Mouse (Mus musculus) liver, embryonic 11.5 days (tissue): ENCODE measurements around the gene Aup1. TPM values are rescaled to one million over a fixed set of nuclear protein-coding genes. Genes with fewer than 3 reads are reported as not detected.
A peak's percentile ranks its signal among the peaks of the same experiment; 100 is the strongest.

Experiments
- ATAC-seq: fragments of 200-750 bp; cut with Nextera tagmentation; replicated peaks from 2 replicates; pipeline ENCODE4 v1.8.0; 2017; ENCODE audit warnings: moderate number of reproducible peaks, mild to moderate bottlenecking, moderate TSS enrichment, moderate library complexity; ENCODE audit not compliant: low FRiP score
- DNase-seq: peaks from one replicate; pipeline ENCODE4 v3.0.0-alpha.2; 2017; ENCODE audit warnings: low spot score
- H3K27ac ChIP-seq: fragments of 300-500 bp; sonication (generic); 2 replicates; pipeline ENCODE4 v1.5.1; 2014; ENCODE audit warnings: mild to moderate bottlenecking, low read depth, low read length, control low read depth
- H3K27me3 ChIP-seq: fragments of 300-500 bp; sonication (generic); replicated peaks from 2 replicates; pipeline ENCODE4 v1.6.1; 2014; ENCODE audit warnings: low read length, mixed read lengths; ENCODE audit not compliant: control insufficient read depth, insufficient read depth
- H3K36me3 ChIP-seq: fragments of 300-500 bp; sonication (generic); 2 replicates; pipeline ENCODE4 v1.6.1; 2014; ENCODE audit warnings: mild to moderate bottlenecking, low read length, moderate library complexity, mixed read lengths; ENCODE audit not compliant: control insufficient read depth, insufficient read depth
- H3K4me1 ChIP-seq: fragments of 300-500 bp; sonication (generic); replicated peaks from 2 replicates; pipeline ENCODE4 v1.6.1; 2014; ENCODE audit warnings: low read length, mixed read lengths; ENCODE audit not compliant: control insufficient read depth, insufficient read depth
- H3K4me2 ChIP-seq: fragments of 300-500 bp; sonication (generic); 2 replicates; pipeline ENCODE4 v1.6.1; 2014; ENCODE audit warnings: mild to moderate bottlenecking, control low read depth, moderate library complexity
- H3K4me3 ChIP-seq: fragments of 300-500 bp; sonication (generic); 2 replicates; pipeline ENCODE4 v1.5.1; 2014; ENCODE audit warnings: low read depth, low read length, control low read depth
- H3K9ac ChIP-seq: fragments of 300-500 bp; sonication (generic); 2 replicates; pipeline ENCODE4 v1.6.1; 2014; ENCODE audit warnings: low read depth, low read length, control low read depth
- H3K9me3 ChIP-seq: fragments of 300-500 bp; sonication (generic); 2 replicates; pipeline ENCODE4 v1.6.1; 2016; ENCODE audit warnings: low read length, inconsistent platforms, mixed read lengths; ENCODE audit not compliant: control insufficient read depth
- WGBS: fragments of 180-500 bp; shearing (Covaris S2); extraction: QIAGEN DNeasy Blood & Tissue Kit; methylation state at CpG from one replicate; pipeline ENCODE4 v1.1.7; 2014; 5-methylcytosine and 5-hydroxymethylcytosine counted together
- polyA plus RNA-seq: library from polyadenylated mRNA; unstranded; fragments of >200 nt; fragmentation: Nextera tagmentation; extraction: Ambion mirVana; gene quantifications from 2 replicates; pipeline ENCODE4 v1.2.1, GENCODE M21; 2014

The Aup1 gene
- polyA plus RNA-seq, 1 experiment from 2014 or later = 230 TPM

GRCm38 (mm10) chr6:83033249-83034185 is 20.8 kb upstream of the Aup1 start, which contains the start of the genes Dok1 and Loxl3:
Gene Dok1 (minus strand): TSS chr6:83033471.
Gene Loxl3 (plus strand): TSS chr6:83034173.
- DNase-seq = peak; percentile 86
- Histone ChIP-seq H3K36me3 (no peaks in the 10 kb centered on the region), H3K9ac (peak within 1 kb of the TSS; percentile 87), H3K4me3 (peak within 1 kb of the TSS; percentile 88), H3K27me3 (peaks cover 24% of the 10 kb centered on the region), H3K4me1 (peaks cover 15% of the 10 kb centered on the region), H3K27ac (peak within 1 kb of the TSS; percentile 74), H3K4me2 (peak within 1 kb of the TSS; percentile 92), H3K9me3 (no peaks in the 10 kb centered on the region)
- ATAC-seq = peak; percentile 90
- WGBS = 1% methylated on average over 51 of the region's 51 CpGs

- Histone ChIP-seq H3K4me2 (peak overlapping the region; percentile 92), H3K9ac (peak overlapping the region; percentile 87; the same call in 1 of the 2 replicates), H3K27me3 (peaks cover 24% of the 10 kb centered on the region), H3K4me1 (peaks cover 20% of the 10 kb centered on the region), H3K36me3 (no peaks in the 10 kb centered on the region), H3K27ac (no peak overlapping the region), H3K4me3 (peak overlapping the region; percentile 88), H3K9me3 (no peaks in the 10 kb centered on the region)
- WGBS = 44% methylated on average over 5 of the region's 5 CpGs
- ATAC-seq = no peak
- DNase-seq = no peak
These were observed 19.8 kb upstream of the Aup1 start for GRCm38 (mm10) chr6:83034463-83035055.

GRCm38 (mm10) chr6:83037188-83037587 is 17.1 kb upstream of the Aup1 start:
- Histone ChIP-seq H3K27ac (no peak overlapping the region), H3K27me3 (peaks cover 6% of the 10 kb centered on the region; the same call in 1 of the 2 replicates), H3K9ac (no peak overlapping the region), H3K36me3 (no peaks in the 10 kb centered on the region), H3K9me3 (no peaks in the 10 kb centered on the region), H3K4me2 (no peak overlapping the region), H3K4me1 (peaks cover 20% of the 10 kb centered on the region), H3K4me3 (no peak overlapping the region)
- 72% methylated on average over 8 of the region's 8 CpGs for WGBS
- DNase-seq = no peak
- no peak for ATAC-seq

DNA sequence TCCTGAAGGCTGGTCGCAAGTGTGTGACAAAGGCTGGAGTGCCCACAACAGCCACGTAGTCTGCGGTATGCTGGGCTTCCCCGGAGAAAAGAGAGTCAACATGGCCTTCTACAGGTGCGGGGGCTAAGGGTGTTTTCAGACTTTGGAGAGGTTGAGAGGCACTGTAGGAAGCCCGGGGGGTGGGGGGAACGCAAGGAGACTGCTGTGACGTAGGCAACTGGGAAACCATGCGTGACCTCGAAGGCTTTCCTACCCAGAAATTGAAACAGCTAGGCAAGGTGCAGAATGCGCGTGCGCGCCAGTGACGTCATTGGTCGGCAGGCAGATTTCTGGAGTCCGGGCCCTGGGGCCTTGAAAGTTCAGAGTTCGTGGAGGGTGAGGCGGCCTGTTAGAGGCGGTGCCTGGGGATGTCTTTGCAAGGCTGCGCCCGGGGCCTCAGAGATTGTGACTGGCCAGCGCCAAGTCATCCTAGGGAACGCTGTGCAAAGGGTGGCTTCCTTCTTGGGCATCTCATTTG is 15.8 kb upstream of the Aup1 start:
- Histone ChIP-seq H3K4me1 (peaks cover 15% of the 10 kb centered on the region), H3K9me3 (no peaks in the 10 kb centered on the region), H3K4me3 (peak overlapping the region; percentile 21), H3K27me3 (peaks cover 6% of the 10 kb centered on the region; the same call in 1 of the 2 replicates), H3K4me2 (peak overlapping the region; percentile 56), H3K36me3 (no peaks in the 10 kb centered on the region), H3K9ac (peak overlapping the region; percentile 35; the same call in 1 of the 2 replicates), H3K27ac (peak overlapping the region; percentile 62)
- ATAC-seq (peak; percentile 90), DNase-seq (peak; percentile 84)
- WGBS = 14% methylated on average over 24 of the region's 24 CpGs

GRCm38 (mm10) chr6:83040601-83041000 is 13.7 kb upstream of the Aup1 start:
- H3K4me2 ChIP-seq = no peak overlapping the region
- peaks cover 1% of the 10 kb centered on the region; the same call in 1 of the 2 replicates for H3K27me3 ChIP-seq
- peaks cover 9% of the 10 kb centered on the region for H3K4me1 ChIP-seq
- no peak for DNase-seq
- no peak overlapping the region for H3K9ac ChIP-seq
- H3K36me3 ChIP-seq = no peaks in the 10 kb centered on the region
- H3K9me3 ChIP-seq = no peaks in the 10 kb centered on the region
- 73% methylated on average over 5 of the region's 5 CpGs for WGBS
- no peak overlapping the region for H3K27ac ChIP-seq
- ATAC-seq = no peak
- no peak overlapping the region for H3K4me3 ChIP-seq

GRCm38 (mm10) chr6:83043561-83043960 is 10.8 kb upstream of the Aup1 start:
- Histone ChIP-seq H3K36me3 (no peaks in the 10 kb centered on the region), H3K9ac (no peak overlapping the region), H3K4me1 (peaks cover 5% of the 10 kb centered on the region), H3K9me3 (no peaks in the 10 kb centered on the region), H3K27ac (no peak overlapping the region), H3K4me2 (no peak overlapping the region), H3K4me3 (no peak overlapping the region), H3K27me3 (no peaks in the 10 kb centered on the region)
- ATAC-seq = no peak
- 58% methylated on average over 6 of the region's 6 CpGs for WGBS
- DNase-seq = no peak

GRCm38 (mm10) chr6:83043993-83044392 is 10.3 kb upstream of the Aup1 start:
- ATAC-seq (no peak), DNase-seq (no peak)
- no peak overlapping the region for H3K4me3 ChIP-seq
- H3K27ac ChIP-seq = no peak overlapping the region
- 84% methylated on average over 5 of the region's 5 CpGs for WGBS
- H3K36me3 ChIP-seq = no peaks in the 10 kb centered on the region
- H3K27me3 ChIP-seq = no peaks in the 10 kb centered on the region
- H3K4me2 ChIP-seq = no peak overlapping the region
- no peaks in the 10 kb centered on the region for H3K9me3 ChIP-seq
- peaks cover under 1% of the 10 kb centered on the region for H3K4me1 ChIP-seq
- H3K9ac ChIP-seq = no peak overlapping the region

DNA sequence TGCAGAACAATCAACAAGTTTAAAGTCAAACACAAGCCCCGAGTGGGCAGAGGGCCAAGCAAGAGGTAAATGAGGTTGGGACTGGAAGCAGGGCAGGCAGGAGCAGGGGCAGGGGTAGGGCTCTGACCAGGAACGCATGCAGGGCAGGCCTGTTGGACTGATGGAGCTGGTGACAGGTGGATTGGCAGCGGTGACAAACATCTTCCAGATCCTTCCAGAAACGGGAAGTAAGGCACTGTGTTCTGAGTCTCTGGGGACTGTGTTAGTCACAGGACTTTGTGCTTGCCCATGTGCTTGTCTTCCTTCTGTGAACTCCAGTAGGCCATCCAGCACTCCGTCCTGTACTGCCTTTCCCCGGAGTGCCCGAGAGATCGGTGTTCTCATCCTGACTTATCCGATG is 9.6 kb upstream of the Aup1 start:
- Histone ChIP-seq H3K4me3 (no peak overlapping the region), H3K9ac (no peak overlapping the region), H3K4me1 (no peaks in the 10 kb centered on the region), H3K27me3 (no peaks in the 10 kb centered on the region), H3K4me2 (no peak overlapping the region), H3K36me3 (no peaks in the 10 kb centered on the region), H3K27ac (no peak overlapping the region), H3K9me3 (no peaks in the 10 kb centered on the region)
- DNase-seq (no peak), ATAC-seq (no peak)
- 63% methylated on average over 9 of the region's 9 CpGs for WGBS
